ENCODE assay signal across 22 mouse cellular contexts in genomic region chr16:80138963-80139362, GRCm38 (mm10).
"Had no signal": no experiment of that assay in that cellular context is flagged by ENCODE, and none has a peak within 500 bp of the region (broad histone marks: within the 10 kb centered on the region; RNA-seq: fewer than 3 reads in every experiment).

No protein-coding gene starts in this region.

- H3K27me3 ChIP-seq: kidney, embryonic 15.5 days; limb, embryonic 13.5 days; liver, embryonic 12.5 days; liver, embryonic 15.5 days; lung, embryonic 15.5 days had no signal

- H3K27ac ChIP-seq: kidney, embryonic 15.5 days; left cerebral cortex, adult 2 months; limb, embryonic 10.5 days; limb, embryonic 13.5 days; liver, embryonic 12.5 days; liver, embryonic 15.5 days; lung, embryonic 15.5 days; stomach, postnatal 0 days had no signal

- H3K4me1 ChIP-seq: kidney, embryonic 15.5 days; limb, embryonic 10.5 days; limb, embryonic 13.5 days; liver, embryonic 12.5 days; liver, embryonic 15.5 days; lung, embryonic 15.5 days had no signal

- DNase-seq: kidney, postnatal 10 days; kidney, postnatal 36 days; layer of hippocampus, postnatal 36 days; liver; lung, adult 18-20 months; lung, postnatal 10 days; lung, postnatal 36 days; midbrain, embryonic 14.5 days; right cerebral cortex, adult 18-20 months; right cerebral cortex, postnatal 14 days; right cerebral cortex, postnatal 4 days; thymus, adult 2 months; thymus, postnatal 14 days; thymus, postnatal 4 days had no signal

- H3K4me3 ChIP-seq: kidney, embryonic 15.5 days; left cerebral cortex, adult 2 months; limb, embryonic 10.5 days; limb, embryonic 13.5 days; liver, embryonic 12.5 days; liver, embryonic 15.5 days; lung, embryonic 15.5 days had no signal
